Mouse (Mus musculus): ENCODE results near the gene Mpped2. TPM values are rescaled to one million over a fixed set of nuclear protein-coding genes. Genes with fewer than 3 reads are reported as not detected.

Mpped2 gene
- total RNA-seq, 2 experiments from 2014 or later = 2.6 to 8.5 TPM

GRCm38 (mm10) chr2:106769236-106769635, 76.2 kb downstream of the Mpped2 start:
- TF ChIP-seq CTCF (IDR thresholded peaks at IDR 0.05) = no peak
- intact Hi-C loops (cut with DNase I) = no loop called here
- no peak overlapping the region for H3K4me3 ChIP-seq

GRCm38 (mm10) chr2:106772643-106773042, 79.6 kb downstream of the Mpped2 start:
- DNase-seq = no peak
- no peak for TF ChIP-seq CTCF (IDR thresholded peaks at IDR 0.05)
- intact Hi-C loops (cut with DNase I) = no loop called here

More at GRCm38 (mm10) chr2:106769236-106769635, 76.2 kb downstream of the Mpped2 start:
- H3K27ac ChIP-seq = no peak overlapping the region
- DNase-seq = no peak

DNA sequence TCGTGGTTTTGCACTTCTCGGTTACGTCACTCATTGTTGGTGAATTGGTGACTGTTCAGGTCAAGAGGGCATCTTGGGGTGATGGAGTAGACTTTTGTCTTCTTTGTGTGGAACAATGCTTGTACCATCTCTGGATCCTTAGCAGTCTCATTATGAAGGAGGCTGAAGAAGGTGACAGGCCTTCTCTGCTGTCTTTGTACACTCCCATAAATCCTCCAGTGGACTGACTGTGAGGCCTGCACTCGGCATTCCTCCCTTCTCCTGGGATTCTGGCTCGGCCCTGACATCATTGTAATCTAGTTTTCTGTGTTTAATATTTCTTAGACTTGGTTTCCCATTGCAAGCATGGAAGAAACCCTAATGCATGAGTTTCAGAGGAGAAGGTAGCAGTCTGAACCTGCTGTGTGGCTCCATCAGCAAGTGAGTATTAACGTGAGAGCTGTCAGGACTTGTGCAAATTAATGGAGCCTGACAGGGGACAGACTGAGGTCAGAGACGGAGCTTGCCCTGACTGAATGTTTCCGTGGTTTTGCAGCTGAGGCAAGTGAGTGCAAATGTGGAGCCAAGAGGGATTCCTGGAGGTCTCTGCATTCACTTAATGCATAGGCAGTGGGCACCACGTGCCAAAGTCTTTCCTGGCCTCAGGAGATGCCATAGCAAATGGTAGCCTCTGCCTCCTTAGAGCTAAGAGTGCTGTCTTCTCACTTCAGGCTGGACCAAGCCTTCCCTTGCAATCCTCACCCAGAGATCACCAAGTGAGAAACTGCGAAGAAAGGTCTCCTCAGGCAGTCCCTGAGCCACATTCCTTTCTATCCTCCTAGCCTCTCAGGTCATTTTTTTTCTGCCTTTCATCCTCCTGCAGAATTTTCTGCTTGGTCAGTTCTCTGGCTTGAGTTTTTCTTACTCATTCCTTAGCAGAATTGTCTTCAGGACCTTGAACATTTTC, 81.5 kb downstream of the Mpped2 start:
- H3K27ac ChIP-seq = no peak overlapping the region
- TF ChIP-seq CTCF (IDR thresholded peaks at IDR 0.05) = no peak
- H3K4me3 ChIP-seq = no peak overlapping the region
- DNase-seq = no peak
- intact Hi-C loops (cut with DNase I) = no loop called here

More at GRCm38 (mm10) chr2:106772643-106773042, 79.6 kb downstream of the Mpped2 start:
- Histone ChIP-seq H3K27ac (no peak overlapping the region), H3K4me3 (no peak overlapping the region)

DNA sequence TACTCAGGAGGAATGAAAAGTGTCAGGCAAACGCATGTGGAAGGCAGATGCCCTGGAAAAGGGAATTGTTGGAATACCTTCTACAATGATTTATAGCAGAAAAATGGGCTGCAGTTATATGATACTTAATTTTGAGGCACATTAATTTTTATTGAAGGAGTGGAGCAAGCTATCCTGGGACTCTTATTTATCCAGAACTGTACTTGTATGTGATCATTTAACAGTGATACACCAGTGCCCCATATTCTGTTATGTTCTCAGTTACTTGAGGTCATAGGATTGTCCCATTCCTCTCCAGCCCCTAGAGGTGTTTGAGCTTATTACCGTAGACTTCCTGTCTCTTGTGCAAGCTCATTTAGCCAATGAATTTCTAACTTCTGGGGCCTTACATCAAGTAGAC, 82.9 kb downstream of the Mpped2 start:
- TF ChIP-seq CTCF (IDR thresholded peaks at IDR 0.05) = no peak
- intact Hi-C loops (cut with DNase I) = no loop called here
- H3K27ac ChIP-seq = no peak overlapping the region
- H3K4me3 ChIP-seq = no peak overlapping the region
- DNase-seq = no peak

DNA sequence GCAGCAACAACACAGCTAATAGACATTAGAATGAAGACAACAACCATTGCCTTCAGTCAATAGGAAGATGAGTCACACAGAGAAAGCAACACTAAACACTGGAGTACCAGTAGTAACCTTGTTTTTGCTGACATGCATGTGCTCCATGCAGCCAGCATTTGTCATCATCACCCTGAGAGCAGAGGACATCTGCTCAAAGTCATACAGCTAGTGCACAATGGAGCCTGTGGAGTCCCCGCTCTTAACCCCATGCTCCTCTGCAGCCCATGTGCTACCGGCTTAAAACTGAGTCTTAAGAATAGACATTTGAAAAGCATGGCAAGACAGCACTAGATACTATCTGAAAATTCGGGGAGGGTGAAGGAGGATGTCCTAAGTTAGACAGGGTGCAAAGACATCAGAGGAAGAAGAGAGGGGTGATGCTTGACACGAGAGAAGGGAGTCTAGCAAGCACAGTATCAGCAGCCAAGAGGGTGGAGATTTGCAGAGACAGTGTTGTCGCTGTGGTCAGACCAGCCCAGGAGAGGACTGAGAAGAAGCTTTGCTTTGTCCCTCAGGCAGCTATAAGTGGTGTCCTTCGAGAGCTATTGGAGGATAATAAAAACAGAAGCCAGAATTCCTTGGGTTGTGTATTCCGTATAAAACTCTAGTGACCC, 85.9 kb downstream of the Mpped2 start:
- no peak overlapping the region for H3K4me3 ChIP-seq
- H3K27ac ChIP-seq = no peak overlapping the region
- no peak for TF ChIP-seq CTCF (IDR thresholded peaks at IDR 0.05)
- no peak for DNase-seq
- intact Hi-C loops (cut with DNase I) = no loop called here

DNA sequence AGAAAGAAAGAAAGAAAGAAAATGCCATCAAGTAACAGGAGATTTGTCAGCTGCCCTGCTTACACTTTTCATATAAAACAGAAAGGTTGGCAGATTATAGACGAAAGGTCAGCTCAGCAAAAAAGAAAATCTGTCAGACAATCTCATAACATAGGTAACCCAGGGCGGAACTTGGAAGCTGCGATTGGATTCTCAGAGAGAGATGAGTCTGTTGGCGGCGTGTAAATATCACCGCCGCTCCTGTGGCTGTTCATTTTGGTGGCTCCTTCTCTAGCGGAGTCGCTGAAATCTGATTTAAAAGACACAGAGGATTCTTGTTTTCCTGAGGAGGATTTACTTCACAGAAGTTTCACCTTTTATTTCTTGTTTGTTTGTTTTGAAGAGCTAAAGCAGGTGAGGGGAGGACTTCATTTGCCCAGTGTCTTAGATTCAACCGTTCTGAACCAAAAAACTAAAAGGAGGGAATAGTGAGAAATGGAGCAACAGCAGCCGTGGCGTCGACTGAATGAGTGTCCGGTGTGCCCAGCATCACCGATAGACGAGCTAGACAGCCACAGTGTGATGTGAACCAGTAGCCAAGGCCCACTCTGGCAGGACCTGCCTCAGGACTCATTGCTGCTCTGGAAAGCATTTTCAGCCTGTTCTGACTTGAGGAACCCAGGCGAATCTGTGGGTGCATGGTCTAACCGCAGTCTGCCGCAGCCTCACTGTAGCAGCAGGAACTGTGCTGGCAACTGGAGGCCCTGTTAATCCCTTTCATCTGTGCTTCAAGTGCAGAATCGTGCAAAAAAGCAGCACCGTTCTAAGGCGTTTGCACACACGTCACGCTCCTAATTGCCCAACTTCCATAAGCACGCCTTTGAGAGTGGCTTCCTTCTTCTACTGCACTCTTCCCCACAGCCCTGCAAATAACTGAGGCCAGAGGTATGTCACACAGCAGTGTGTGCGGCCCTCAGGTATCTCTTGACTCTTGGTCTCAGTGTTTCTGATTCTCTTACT, 88.4 kb downstream of the Mpped2 start:
- no peak overlapping the region for H3K27ac ChIP-seq
- intact Hi-C loops (cut with DNase I) = no loop called here
- DNase-seq = no peak
- no peak for TF ChIP-seq CTCF (IDR thresholded peaks at IDR 0.05)
- no peak overlapping the region for H3K4me3 ChIP-seq

DNA sequence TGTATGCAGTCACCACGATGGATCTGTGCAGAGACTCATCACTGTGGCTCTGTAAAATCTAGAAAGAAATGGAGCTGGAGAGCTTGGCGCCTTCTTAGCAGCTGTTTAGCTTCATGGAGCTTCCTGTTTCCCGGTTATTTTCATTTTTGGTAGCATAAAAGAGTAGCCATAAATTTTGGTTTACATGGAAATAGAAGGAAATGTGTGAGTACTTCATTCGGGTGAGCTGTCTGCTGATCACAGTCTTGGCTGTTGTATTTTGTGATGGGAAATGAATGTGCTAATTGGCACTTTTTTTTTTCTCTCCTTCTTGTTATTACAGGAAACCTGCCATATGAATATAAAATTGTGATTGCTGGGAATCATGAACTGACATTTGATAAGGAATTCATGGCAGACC, 90.2 kb downstream of the Mpped2 start:
- no peak for DNase-seq
- no peak for TF ChIP-seq CTCF (IDR thresholded peaks at IDR 0.05)
- intact Hi-C loops (cut with DNase I) = no loop called here
- Histone ChIP-seq H3K27ac (no peak overlapping the region), H3K4me3 (no peak overlapping the region)

- peak; percentile 32 for DNase-seq
- no peak overlapping the region for H3K4me3 ChIP-seq
- no peak overlapping the region for H3K27ac ChIP-seq
- no peak for TF ChIP-seq CTCF (IDR thresholded peaks at IDR 0.05)
- intact Hi-C loops (cut with DNase I) = no loop called here
Measured at GRCm38 (mm10) chr2:106788055-106788454, 95.0 kb downstream of the Mpped2 start.

- H3K27ac ChIP-seq = no peak overlapping the region
- intact Hi-C loops (cut with DNase I) = no loop called here
Measured at GRCm38 (mm10) chr2:106788573-106788972, 95.5 kb downstream of the Mpped2 start.

DNA sequence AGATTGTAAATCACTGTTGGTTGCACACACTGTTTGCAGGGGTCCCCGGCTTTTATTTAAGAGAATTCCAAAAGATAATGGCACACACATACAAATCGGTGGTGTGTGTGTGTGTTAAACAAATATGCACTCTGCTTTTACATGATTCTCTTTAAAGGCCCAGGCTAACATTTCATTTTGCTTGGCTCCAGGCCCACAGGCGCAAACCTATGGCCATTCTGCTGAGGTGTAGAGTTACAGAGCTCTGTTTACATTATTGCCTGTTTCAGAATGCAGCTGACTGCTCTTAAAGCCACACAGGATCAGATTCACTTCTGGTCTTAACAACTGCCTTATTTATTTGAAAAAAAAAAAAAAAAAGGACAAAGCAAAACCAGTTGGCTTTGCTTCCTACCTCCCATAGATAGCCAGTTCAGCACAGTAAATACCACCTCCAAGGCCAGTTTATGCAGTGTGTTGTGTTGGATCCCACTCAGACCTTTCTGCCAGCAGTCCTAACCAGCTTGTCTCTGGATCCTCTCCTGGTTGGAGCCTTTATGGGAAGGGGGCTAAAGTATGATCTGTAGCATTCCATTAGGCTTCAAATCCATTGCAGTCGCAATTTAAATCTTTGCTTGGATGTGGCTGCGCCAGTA, 96.7 kb downstream of the Mpped2 start:
- Histone ChIP-seq H3K4me3 (no peak overlapping the region), H3K27ac (no peak overlapping the region)
- TF ChIP-seq CTCF (IDR thresholded peaks at IDR 0.05) = no peak
- intact Hi-C loops (cut with DNase I) = no loop called here
- no peak for DNase-seq

More at GRCm38 (mm10) chr2:106788573-106788972, 95.5 kb downstream of the Mpped2 start:
- no peak for DNase-seq
- H3K4me3 ChIP-seq = no peak overlapping the region
- TF ChIP-seq CTCF (IDR thresholded peaks at IDR 0.05) = no peak

- no peak overlapping the region for H3K4me3 ChIP-seq
- no peak overlapping the region for H3K27ac ChIP-seq
- DNase-seq = no peak
- TF ChIP-seq CTCF (IDR thresholded peaks at IDR 0.05) = no peak
- intact Hi-C loops (cut with DNase I) = no loop called here
Measured at GRCm38 (mm10) chr2:106790329-106790701, 97.2 kb downstream of the Mpped2 start.

GRCm38 (mm10) chr2:106796246-106796645, 103.2 kb downstream of the Mpped2 start:
- no peak overlapping the region for H3K27ac ChIP-seq
- no peak for TF ChIP-seq CTCF (IDR thresholded peaks at IDR 0.05)
- H3K4me3 ChIP-seq = no peak overlapping the region
- intact Hi-C loops (cut with DNase I) = no loop called here
- no peak for DNase-seq
